Mouse (Mus musculus) heart, embryonic 11.5 days (tissue): ENCODE data around the gene Gnb5. TPM values are rescaled to one million over a fixed set of nuclear protein-coding genes. Genes with fewer than 3 reads are reported as not detected.

Experiments
- ATAC-seq: fragments of 200-750 bp; cut with Nextera tagmentation; replicated peaks from 2 replicates; pipeline ENCODE4 v1.8.0; 2017; ENCODE audit warnings: moderate library complexity; ENCODE audit not compliant: insufficient number of reproducible peaks, low FRiP score, low TSS enrichment
- H3K27ac ChIP-seq: fragments of 300-500 bp; sonication (generic); 2 replicates; pipeline ENCODE4 v1.5.1; 2014; ENCODE audit warnings: mild to moderate bottlenecking, low read depth, low read length
- H3K27me3 ChIP-seq: fragments of 300-500 bp; sonication (generic); 2 replicates; pipeline ENCODE4 v1.6.1; 2014; ENCODE audit warnings: mild to moderate bottlenecking, low read length, mixed read lengths; ENCODE audit not compliant: control insufficient read depth, insufficient read depth
- H3K36me3 ChIP-seq: fragments of 300-500 bp; sonication (generic); 2 replicates; pipeline ENCODE4 v1.6.1; 2014; ENCODE audit warnings: mild to moderate bottlenecking, low read length, moderate library complexity, mixed read lengths; ENCODE audit not compliant: control insufficient read depth, insufficient read depth
- H3K4me1 ChIP-seq: fragments of 300-500 bp; sonication (generic); 2 replicates; pipeline ENCODE4 v1.6.1; 2014; ENCODE audit warnings: low read length; ENCODE audit not compliant: control insufficient read depth, insufficient read depth
- H3K4me2 ChIP-seq: fragments of 300-500 bp; sonication (generic); 2 replicates; pipeline ENCODE4 v1.6.1; 2014; ENCODE audit warnings: mild to moderate bottlenecking, moderate library complexity
- H3K4me3 ChIP-seq: fragments of 300-500 bp; sonication (generic); 2 replicates; pipeline ENCODE4 v1.5.1; 2014; ENCODE audit warnings: low read depth, low read length
- H3K9ac ChIP-seq: fragments of 300-500 bp; sonication (generic); 2 replicates; pipeline ENCODE4 v1.6.1; 2014; ENCODE audit warnings: mild to moderate bottlenecking, low read depth, low read length, moderate library complexity
- H3K9me3 ChIP-seq: fragments of 300-500 bp; sonication (generic); replicated peaks from 2 replicates; pipeline ENCODE4 v1.6.1; 2016; ENCODE audit warnings: low read length; ENCODE audit not compliant: control insufficient read depth
- WGBS: fragments of 180-500 bp; shearing (Covaris S2); extraction: QIAGEN DNeasy Blood & Tissue Kit; methylation state at CpG from one replicate; pipeline ENCODE4 v1.1.7; 2014; ENCODE audit not compliant: insufficient replicate concordance; 5-methylcytosine and 5-hydroxymethylcytosine counted together
- polyA plus RNA-seq: library from polyadenylated mRNA; unstranded; fragments of >200 nt; fragmentation: Nextera tagmentation; extraction: Ambion mirVana; gene quantifications from 2 replicates; pipeline ENCODE4 v1.2.1, GENCODE M21; 2014

Gnb5 gene
- polyA plus RNA-seq, 1 experiment from 2014 or later, result 54.3 TPM

- Histone ChIP-seq H3K27me3 (no peaks in the 10 kb centered on the region), H3K27ac (no peak overlapping the region), H3K9ac (no peak overlapping the region), H3K36me3 (no peaks in the 10 kb centered on the region), H3K4me2 (no peak overlapping the region), H3K9me3 (no peaks in the 10 kb centered on the region), H3K4me1 (no peaks in the 10 kb centered on the region), H3K4me3 (no peak overlapping the region)
- 92% methylated on average over 9 of the region's 9 CpGs for WGBS
- no peak for ATAC-seq
These were observed 69.5 kb downstream of the Gnb5 start for GRCm38 (mm10) chr9:75375606-75376005.

- Histone ChIP-seq H3K9me3 (no peaks in the 10 kb centered on the region), H3K36me3 (no peaks in the 10 kb centered on the region), H3K4me3 (no peak overlapping the region), H3K4me2 (no peak overlapping the region), H3K4me1 (no peaks in the 10 kb centered on the region), H3K9ac (no peak overlapping the region), H3K27me3 (no peaks in the 10 kb centered on the region), H3K27ac (no peak overlapping the region)
- no peak for ATAC-seq
- 70% methylated on average over 1 of the region's 1 CpGs for WGBS
These were observed 70.3 kb downstream of the Gnb5 start for GRCm38 (mm10) chr9:75376428-75376827.

- no peak overlapping the region for H3K4me3 ChIP-seq
- ATAC-seq, result no peak
- WGBS, result 80% methylated on average over 2 of the region's 2 CpGs
- no peak overlapping the region for H3K9ac ChIP-seq
- H3K27ac ChIP-seq, result no peak overlapping the region
- H3K4me2 ChIP-seq, result no peak overlapping the region
- H3K9me3 ChIP-seq, result no peaks in the 10 kb centered on the region
- no peaks in the 10 kb centered on the region for H3K27me3 ChIP-seq
- no peaks in the 10 kb centered on the region for H3K36me3 ChIP-seq
- no peaks in the 10 kb centered on the region for H3K4me1 ChIP-seq
These were observed 72.7 kb downstream of the Gnb5 start for GRCm38 (mm10) chr9:75378774-75379173.

- 90% methylated on average over 14 of the region's 14 CpGs for WGBS
- Histone ChIP-seq H3K9ac (no peak overlapping the region), H3K4me2 (no peak overlapping the region), H3K9me3 (no peaks in the 10 kb centered on the region), H3K36me3 (peaks cover 6% of the 10 kb centered on the region; the same call in 1 of the 2 replicates), H3K4me1 (no peaks in the 10 kb centered on the region), H3K27ac (no peak overlapping the region), H3K4me3 (no peak overlapping the region), H3K27me3 (no peaks in the 10 kb centered on the region)
- no peak for ATAC-seq
These were observed 76.7 kb downstream of the Gnb5 start for GRCm38 (mm10) chr9:75382825-75383224.

- Histone ChIP-seq H3K9ac (no peak overlapping the region), H3K4me2 (no peak overlapping the region), H3K27me3 (no peaks in the 10 kb centered on the region), H3K4me3 (no peak overlapping the region), H3K4me1 (no peaks in the 10 kb centered on the region), H3K27ac (no peak overlapping the region), H3K9me3 (no peaks in the 10 kb centered on the region), H3K36me3 (peaks cover 10% of the 10 kb centered on the region)
- 74% methylated on average over 9 of the region's 9 CpGs for WGBS
- ATAC-seq, result no peak
These were observed 77.7 kb downstream of the Gnb5 start for GRCm38 (mm10) chr9:75383785-75384184.

- 82% methylated on average over 3 of the region's 3 CpGs for WGBS
- no peak for ATAC-seq
- no peak overlapping the region for H3K9ac ChIP-seq
These were observed 78.4 kb downstream of the Gnb5 start for GRCm38 (mm10) chr9:75384337-75384962.

GRCm38 (mm10) chr9:75385218-75385974 is 79.3 kb downstream of the Gnb5 start:
- Histone ChIP-seq H3K4me2 (no peak overlapping the region), H3K27me3 (no peaks in the 10 kb centered on the region), H3K4me3 (no peak overlapping the region), H3K36me3 (peaks cover 17% of the 10 kb centered on the region), H3K4me1 (no peaks in the 10 kb centered on the region), H3K27ac (no peak overlapping the region), H3K9me3 (no peaks in the 10 kb centered on the region), H3K9ac (no peak overlapping the region)
- WGBS, result 81% methylated on average over 9 of the region's 9 CpGs
- no peak for ATAC-seq

More at GRCm38 (mm10) chr9:75384337-75384962, 78.4 kb downstream of the Gnb5 start:
- no peak overlapping the region for H3K4me2 ChIP-seq
- no peaks in the 10 kb centered on the region for H3K9me3 ChIP-seq
- no peaks in the 10 kb centered on the region for H3K4me1 ChIP-seq
- no peak overlapping the region for H3K4me3 ChIP-seq
- H3K27ac ChIP-seq, result no peak overlapping the region
- H3K36me3 ChIP-seq, result peaks cover 12% of the 10 kb centered on the region
- no peaks in the 10 kb centered on the region for H3K27me3 ChIP-seq

GRCm38 (mm10) chr9:75393251-75393650 is 87.2 kb downstream of the Gnb5 start:
- Histone ChIP-seq H3K27ac (no peak overlapping the region), H3K27me3 (no peaks in the 10 kb centered on the region), H3K9ac (no peak overlapping the region), H3K4me2 (no peak overlapping the region), H3K9me3 (no peaks in the 10 kb centered on the region), H3K36me3 (peaks cover 32% of the 10 kb centered on the region), H3K4me3 (no peak overlapping the region), H3K4me1 (no peaks in the 10 kb centered on the region)
- WGBS, result 83% methylated on average over 12 of the region's 12 CpGs
- no peak for ATAC-seq
